Mouse (Mus musculus) left cerebral cortex, postnatal 14 days (tissue): ENCODE measurements at regions not wholly inside any gene's neighbourhood (a gene's known extent, or its start where the extent isn't known, plus 50 kb on each side); places are given as distances from the start of the nearest gene placed in this dataset.

ENCODE experiments used
- DNase-seq, 2 experiments: peaks; one replicate each; pipeline ENCODE4 v3.0.0; 2021 to 2022; ENCODE audit warnings: low spot score in 2 of 2, mixed read lengths in 1 of 2
- intact Hi-C: fragments of 180-260 bp; cut with DNase I; formaldehyde crosslinking; loops from one replicate; pipeline ENCODE4 v1.15.1; 2025

DNA sequence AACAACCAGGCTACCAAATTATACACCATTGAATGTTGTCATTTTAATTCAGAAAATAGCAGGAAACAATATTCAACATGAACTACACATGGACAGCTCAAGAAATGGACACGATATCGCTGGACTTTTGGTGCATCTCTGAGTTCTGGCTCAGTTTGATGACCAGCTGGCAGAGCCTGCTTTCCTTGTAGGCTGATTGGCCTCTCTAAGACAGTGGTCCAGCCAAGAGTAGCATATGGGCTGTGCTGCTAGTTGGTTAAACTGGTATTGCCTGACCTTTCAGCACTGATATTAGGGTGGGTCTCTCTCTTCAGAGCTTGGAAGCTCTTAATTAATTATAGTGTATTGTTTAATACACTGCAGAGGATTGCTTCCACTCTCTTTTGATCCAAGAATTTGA is 705.8 kb upstream of the Ddx18 start:
- no peak for DNase-seq
- intact Hi-C loops = no loop called here

DNA sequence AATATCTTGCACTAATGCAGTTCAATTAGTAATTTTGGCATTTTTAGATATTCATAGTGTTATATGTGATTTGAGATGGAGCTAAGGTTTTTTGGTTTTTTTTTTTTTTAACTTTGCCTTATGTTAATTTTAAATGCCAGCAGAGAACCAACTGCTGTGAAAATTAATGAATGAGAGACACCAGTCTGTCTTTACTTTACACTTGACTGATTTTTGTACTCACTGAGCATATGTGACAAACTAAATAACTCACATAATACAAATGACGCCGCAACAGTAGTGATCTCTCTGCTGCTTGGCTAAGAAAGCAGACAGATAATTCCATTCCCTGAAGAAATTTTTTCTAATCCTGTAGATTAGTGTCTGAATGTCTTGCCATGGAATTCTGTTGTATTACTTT is 675.2 kb upstream of the Ddx18 start:
- intact Hi-C loops = no loop called here
- no peak for DNase-seq

DNA sequence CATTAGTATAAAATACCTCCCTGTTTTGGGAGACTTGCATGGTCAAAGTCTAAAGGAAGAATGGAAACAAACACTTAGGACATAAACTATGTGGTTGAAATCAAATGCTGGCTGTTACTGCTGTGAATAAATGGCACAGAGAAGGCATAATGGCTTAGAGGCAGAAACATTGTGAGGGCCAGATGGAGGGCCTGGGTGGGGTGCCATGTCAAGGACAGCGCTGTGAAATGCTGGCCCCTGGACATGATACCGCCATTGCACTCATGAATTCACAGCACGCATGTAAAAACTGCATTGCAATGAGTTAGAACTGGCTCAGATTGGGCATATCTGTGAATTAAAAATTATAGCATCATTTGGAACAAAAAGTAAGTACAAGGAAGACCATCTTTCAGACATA is 673.7 kb upstream of the Ddx18 start:
- DNase-seq = no peak
- intact Hi-C loops = no loop called here

DNA sequence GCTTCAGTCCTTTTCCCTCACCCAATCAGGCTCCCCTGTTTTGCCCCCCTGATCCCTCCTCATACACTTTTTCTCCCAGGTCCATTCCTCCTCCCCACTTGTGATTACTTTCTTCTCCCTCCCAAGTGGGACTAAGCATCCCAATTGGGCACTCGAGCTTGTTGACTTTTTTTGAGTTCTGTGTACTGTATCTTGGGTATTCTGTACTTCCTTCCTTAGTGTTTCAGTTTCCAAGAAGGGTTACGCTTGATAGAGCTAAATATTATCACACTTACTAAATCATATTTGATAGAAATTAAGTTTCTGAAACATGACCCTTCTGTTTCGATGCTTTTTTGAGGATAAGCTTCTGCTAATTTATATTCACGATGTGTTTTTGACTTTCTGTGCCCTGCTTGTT is 662.7 kb upstream of the Ddx18 start:
- DNase-seq = no peak
- intact Hi-C loops = no loop called here

DNA sequence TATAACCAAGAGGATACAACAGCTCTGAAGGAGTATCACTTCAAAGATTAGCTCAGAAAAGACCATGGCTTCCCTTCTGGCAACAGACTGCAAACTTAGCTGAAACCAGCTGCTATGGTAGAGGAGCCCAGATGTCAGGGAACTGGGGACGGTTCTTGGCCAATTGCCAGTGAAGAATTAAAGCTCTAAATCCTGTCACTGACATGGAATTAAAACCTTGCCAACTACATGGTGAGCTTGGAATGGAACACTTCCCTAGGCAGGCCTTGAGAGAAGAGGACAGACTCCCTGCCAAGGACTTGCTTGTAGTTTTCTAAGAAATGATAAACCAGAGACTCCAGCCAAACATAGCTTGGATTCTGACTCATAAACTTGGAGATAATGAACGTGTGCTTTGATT is 644.7 kb upstream of the Ddx18 start:
- DNase-seq = peak; percentile 23 to 70

DNA sequence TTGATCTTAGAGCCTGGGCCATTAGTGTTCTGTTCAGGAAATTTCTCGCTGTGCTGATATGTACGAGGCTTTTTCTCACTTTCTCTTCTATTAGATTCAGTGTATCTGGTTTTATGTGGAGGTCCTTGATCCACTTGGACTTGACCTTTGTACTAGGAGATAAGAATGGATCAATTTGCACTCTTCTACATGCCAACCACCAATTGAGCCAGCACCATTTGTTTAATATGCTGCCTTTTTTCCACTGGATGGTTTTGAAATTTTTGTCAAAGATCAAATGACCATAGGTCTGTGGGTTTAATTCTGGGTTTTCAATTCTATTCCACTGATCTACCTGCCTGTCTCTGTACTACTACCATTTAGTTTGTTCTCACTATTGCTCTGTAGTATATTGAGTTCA is 640.8 kb upstream of the Ddx18 start:
- DNase-seq = no peak
- intact Hi-C loops = no loop called here

More for the DNA sequence above, 644.7 kb upstream of the Ddx18 start:
- intact Hi-C loops = no loop called here

DNA sequence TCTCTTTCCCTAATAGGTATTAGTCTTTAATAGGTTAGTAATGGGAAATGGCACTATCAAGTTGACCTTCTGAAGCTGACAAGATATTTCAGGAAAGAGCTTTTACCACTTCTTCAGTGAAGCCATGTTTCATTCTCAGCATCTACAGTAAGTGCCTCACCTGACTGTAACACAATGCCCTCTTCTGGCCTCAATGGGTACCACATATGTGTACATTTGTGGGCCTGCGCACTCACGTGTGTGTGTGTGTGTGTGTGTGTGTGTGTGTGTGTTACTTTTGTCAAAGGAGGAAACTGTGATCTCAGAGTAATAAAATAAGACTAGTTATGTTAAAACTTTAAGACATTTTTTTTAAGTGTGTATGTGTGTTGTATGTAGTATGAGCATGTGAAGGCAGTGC is 601.8 kb upstream of the Ddx18 start:
- intact Hi-C loops = no loop called here
- DNase-seq = no peak

DNA sequence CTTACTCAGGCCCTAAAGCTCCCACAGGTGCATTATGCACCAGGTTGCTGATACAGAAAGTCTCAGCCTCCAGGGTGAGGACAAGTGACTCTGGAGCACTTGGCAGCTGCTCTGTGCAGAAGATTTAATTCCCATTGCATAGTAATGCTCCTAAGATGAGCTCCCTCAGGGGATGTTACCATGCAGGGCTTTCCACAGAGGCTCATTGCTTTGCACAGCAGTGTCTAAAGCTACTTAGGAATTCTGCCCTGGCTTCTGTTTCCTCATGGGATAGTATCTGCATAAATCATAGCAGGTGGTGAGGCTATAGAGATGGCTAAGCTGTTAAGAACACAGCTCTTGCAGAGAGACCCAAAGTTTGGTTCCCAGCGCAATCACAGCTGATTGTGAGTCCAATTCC is 594.0 kb upstream of the Ddx18 start:
- no peak for DNase-seq
- intact Hi-C loops = no loop called here

DNA sequence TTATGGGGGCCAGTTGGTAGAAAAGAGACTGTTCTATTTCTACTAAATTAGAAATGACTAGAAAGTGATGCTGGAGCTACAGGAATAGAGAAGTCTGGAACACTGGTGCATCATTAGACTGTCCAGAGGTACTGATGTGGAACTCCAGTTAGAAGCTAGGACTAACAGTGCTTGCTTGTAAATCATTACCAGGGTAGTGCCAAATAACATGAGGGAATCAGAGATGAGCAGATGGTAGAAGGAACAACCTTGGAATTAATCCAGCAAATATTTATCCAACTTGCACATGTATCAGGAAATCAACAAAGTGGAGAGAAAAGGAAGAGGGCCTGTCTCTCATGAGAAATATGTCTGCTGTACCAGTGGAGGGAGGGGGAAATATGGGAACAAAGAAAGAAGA is 573.6 kb upstream of the Ddx18 start:
- intact Hi-C loops = no loop called here
- DNase-seq = no peak

DNA sequence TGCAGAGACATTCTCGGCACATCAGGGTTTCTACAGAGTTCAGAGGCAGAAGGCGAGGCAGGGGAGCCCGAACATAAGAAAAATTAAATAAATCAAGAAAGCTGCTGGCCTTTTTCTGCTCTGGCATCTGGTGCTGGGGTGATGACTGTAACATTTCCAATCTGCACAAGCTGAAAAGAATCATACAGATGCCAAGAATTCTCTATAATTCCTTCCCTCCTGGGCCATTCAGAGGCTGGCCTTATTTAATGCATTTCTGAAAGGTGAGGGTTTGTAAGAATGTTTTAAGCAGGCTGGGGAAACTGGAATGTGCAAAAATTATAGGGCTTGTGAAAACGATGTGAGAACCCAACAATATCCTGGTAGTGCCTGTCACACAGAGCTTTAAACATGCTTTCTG is 556.2 kb upstream of the Ddx18 start:
- no peak for DNase-seq
- intact Hi-C loops = no loop called here

DNA sequence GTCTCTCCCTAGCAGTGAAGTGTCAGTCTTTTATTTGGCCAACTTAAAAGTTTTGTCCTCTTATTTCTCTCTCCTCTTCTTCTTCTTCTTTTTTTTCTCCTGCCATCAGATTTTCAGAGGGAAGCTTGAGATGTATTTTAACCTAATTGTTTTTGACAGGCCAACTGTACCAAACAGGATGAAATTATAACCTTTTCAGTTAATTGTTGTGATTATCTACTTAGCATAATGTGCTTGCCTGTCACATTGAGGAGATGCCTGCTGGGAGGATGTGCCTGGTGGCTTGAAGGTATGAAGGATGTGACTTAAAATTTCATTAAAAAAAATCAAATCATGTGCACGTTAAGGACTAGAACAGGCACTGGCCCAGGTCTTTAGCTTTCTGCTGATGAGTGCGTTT is 527.9 kb upstream of the Ddx18 start:
- DNase-seq = no peak
- intact Hi-C loops = no loop called here

DNA sequence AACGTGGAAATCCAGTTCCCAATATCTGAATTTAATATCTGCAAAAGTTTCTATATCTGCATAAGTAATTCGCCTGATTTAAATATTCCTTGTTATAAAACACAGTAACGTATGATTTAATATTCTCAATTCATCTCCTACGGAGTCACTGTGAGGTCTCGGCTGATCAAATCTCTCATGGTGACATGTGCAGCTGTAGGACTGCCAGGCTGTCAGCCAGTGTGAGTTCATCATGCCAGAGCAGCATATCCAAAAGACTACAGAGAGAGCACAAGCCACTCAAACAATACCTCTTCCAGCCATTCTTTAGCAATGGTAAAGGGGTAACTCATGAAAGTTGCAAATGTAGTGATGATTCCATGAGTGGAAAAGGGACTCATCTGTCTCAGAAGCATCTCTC is 514.7 kb upstream of the Ddx18 start:
- intact Hi-C loops = no loop called here
- DNase-seq = no peak

DNA sequence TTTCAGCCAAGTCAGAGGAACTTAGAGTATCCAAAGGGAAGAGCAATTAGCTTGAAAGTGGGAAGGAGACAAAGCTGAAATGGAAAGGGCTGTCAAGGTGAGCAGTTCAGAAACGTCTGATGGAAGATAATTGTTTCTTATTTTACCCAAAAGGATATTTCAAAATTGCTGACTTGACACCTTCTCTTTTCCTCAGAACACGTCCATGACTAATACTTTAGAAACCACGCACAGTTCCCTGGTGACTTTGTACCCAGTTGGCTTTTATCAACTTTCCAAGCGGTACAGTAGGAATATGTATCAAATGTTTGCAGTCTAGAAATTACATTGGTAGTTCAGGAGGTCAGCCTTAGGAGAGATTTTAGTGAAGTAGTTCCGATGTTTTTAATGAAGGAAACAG is 508.3 kb upstream of the Ddx18 start:
- DNase-seq = no peak
- intact Hi-C loops = no loop called here

DNA sequence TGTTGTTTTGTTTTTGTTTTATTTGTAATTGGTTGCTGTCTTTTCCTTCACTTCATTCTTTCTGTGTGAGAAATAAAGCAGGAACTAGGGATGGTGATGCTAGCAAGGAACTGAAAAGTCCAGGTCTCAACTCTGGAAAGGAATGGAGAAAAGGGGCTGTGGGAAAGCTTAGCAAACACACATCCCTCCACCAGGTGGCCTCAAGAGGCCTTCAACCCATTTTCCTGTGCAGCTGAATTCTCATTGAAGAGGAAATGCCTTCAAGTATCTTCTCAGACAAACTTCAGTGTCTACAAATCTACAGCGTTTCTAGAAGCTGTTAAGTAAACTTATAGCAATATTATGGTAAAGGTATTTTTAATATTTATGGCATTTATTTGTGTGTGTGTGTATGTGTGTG is 487.4 kb upstream of the Ddx18 start:
- DNase-seq = no peak
- intact Hi-C loops = no loop called here

DNA sequence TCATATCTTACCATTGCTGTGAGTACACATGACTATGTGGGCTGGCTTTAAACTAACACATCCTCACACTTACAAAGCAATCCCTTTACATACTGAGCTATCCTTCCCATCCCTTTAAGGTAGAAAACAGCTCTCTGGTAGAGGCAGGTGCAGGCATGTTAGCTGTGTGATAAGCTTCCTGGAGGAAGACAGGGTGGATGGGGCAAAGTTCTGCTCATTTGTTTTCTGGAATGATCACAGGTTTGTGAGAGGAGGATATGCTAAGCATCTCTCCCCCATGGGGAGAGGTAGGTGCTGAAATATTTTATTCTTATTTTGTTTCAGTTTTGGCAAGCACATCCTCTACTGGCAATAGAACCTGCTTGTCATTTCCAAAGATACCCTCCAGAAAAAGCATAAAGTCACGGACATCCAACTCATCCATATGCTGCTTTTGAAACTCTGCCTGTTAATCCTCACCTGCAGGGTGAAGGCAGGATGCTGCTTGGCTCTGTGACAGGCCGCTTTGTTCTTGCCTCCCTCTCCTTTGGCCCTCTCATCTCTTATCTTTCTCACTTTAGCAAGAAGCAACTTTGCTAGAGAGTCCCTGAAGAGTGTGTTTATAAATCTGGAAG is 480.4 kb upstream of the Ddx18 start:
- DNase-seq = peak; percentile 23 to 46

DNA sequence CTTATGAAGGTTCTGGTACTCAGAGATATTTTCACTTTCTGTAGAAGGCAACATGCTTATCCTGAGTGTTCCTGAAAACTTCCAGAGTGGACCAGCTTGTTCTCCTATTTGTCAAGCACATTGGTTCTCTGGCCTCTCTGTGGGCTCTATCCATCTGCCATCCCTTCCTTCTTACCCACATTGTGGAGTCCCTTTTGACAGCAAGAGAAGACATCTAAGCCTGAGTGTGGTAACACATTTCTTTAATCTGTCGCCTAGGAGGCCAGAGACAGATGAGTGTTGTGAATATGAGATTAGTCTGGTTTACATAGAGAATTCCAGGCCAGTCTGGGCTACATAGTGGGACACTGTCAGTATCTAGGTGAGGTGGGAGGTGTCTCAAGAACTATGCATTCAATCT is 476.1 kb upstream of the Ddx18 start:
- intact Hi-C loops = no loop called here
- peak in 1 of 2 experiments; percentile 48 for DNase-seq

More for the DNA sequence above, 480.4 kb upstream of the Ddx18 start:
- intact Hi-C loops = no loop called here

DNA sequence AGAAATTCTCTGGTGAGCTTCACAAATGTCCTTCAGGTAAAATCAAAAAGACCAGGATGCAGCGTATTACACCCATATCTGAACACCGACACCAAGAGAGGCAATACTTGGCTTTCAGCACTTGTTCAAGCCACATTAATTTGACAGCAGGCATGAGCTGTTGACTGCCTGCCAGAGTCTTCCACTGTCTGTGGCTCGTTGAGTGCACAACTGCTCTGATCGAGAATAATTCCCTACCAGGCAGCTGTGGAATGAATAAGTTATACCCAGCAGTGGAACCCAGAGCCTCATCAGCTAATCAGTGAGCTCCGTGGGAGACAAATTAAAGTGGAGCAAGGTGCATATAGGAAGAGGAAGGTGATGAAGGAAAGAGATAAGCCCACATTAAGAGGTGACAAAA is 475.3 kb upstream of the Ddx18 start:
- intact Hi-C loops = no loop called here

DNA sequence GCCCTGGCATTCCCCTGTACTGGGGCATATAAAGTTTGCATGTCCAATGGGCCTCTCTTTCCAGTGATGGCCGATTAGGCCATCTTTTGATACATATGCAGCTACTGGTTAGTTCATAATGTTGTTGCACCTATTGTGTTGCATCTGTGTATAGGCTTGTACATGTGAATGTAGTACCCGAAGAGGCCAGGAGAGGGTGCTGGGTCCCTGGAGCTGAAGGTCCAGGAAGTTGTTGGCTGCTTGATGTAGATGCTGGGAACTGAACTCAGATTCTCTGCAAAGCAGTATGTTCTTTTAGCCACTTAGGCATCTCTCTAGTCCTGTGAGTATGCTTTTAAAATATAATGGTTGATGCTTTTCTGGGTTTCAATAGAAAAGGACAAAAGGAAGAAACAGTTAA is 440.0 kb upstream of the Ddx18 start:
- no peak for DNase-seq
- intact Hi-C loops = no loop called here

More for the DNA sequence above, 475.3 kb upstream of the Ddx18 start:
- DNase-seq = peak in 1 of 2 experiments; percentile 15

DNA sequence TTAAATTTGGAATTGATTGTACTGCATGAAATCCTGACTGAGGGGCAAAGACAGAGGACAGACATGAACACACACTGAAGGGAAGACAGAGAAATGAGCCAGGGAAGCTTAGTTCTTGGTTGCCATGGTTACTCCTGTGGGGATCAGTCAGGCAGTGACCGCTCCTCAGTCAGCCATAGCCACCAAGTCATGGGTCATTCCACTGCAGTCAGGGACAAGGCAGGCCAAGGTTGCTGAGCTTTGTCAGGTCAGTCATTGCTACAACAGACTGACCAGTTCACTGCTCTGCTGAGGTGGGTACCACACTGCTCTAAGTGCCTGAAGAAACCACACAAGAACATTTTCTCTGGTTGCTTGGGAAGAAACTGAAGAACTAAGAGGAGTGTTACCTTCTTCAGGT is 428.7 kb upstream of the Ddx18 start:
- peak in 1 of 2 experiments; percentile 32 for DNase-seq
- intact Hi-C loops = no loop called here

DNA sequence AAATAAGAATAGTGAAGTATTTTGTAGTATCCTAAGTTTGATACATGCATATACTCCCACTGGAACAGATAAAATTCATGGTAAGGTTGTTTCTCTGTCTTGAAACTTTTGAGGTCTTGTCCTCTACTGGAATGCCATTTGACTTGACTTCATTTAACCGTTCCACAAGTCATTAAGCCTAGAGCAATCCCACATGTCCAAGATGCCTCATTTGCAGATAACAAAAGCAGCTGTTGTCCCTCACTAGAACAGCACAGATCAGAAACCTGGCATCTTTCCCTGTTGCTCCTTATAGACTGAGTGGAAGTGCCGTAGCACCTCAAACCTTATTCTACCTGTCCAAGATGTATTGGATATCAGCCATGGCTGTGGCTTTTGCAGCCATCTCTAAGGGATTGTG is 422.9 kb upstream of the Ddx18 start:
- DNase-seq = no peak
- intact Hi-C loops = no loop called here

DNA sequence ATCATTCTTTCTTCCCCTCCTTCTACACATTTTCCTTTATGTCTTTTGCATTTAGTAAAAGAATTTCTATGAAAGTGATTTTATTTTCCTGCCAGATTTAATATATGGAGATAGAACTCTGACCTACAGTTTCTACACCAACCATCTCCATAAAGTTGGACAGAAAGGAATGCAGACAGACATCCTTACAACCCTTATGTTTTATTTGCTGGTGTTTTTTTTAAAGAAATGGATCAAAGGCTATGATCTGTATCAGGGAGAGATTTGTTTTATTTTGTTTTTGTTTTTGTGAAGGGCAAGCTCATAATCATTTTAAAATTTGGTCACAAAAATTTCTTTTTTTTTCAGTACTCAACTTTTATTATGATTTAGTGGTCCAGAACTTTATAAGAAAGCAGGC is 391.2 kb upstream of the Ddx18 start:
- intact Hi-C loops = no loop called here
- DNase-seq = no peak

DNA sequence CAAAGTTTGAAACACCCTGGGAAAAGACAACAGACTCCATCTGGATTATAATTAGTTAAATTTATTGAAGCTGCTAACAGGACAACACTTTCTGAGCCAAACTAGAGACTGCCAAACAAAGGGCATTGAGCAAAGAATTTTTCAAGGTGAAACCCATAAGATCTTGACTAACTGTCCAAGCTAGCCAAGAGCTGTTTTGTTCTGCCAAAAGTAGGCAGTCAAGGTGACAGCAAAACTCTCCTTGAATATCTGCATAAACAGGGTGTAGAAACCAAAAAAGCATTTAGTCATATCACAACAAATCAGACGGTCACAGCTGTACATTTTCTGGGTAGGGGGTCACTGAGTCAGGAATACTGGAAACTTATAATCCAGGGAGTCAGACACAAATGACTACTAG is 368.1 kb upstream of the Ddx18 start:
- intact Hi-C loops = no loop called here
- no peak for DNase-seq
